Mouse (Mus musculus) heart, embryonic 10.5 days (tissue): ENCODE results near the gene Astn2. TPM values are rescaled to one million over a fixed set of nuclear protein-coding genes. Genes with fewer than 3 reads are reported as not detected.

Experiments used
- DNase-seq: peaks from one replicate; pipeline ENCODE4 v3.0.0-alpha.2; 2017; ENCODE audit warnings: low spot score
- H3K27ac ChIP-seq: fragments of 300-500 bp; sonication (generic); 2 replicates; pipeline ENCODE4 v1.5.1; 2016; ENCODE audit warnings: mild to moderate bottlenecking
- H3K27me3 ChIP-seq: fragments of 300-500 bp; sonication (generic); 2 replicates; pipeline ENCODE4 v1.6.1; 2016; ENCODE audit warnings: mild to moderate bottlenecking; ENCODE audit not compliant: poor library complexity, insufficient read depth, severe bottlenecking
- H3K36me3 ChIP-seq: fragments of 300-500 bp; sonication (generic); 2 replicates; pipeline ENCODE4 v1.6.1; 2016; ENCODE audit warnings: mild to moderate bottlenecking, moderate library complexity
- H3K4me1 ChIP-seq: fragments of 300-500 bp; sonication (generic); 2 replicates; pipeline ENCODE4 v1.6.1; 2016; ENCODE audit warnings: mild to moderate bottlenecking
- H3K4me3 ChIP-seq: fragments of 300-500 bp; sonication (generic); 2 replicates; pipeline ENCODE4 v1.5.1; 2016; ENCODE audit warnings: mild to moderate bottlenecking, moderate library complexity
- H3K9me3 ChIP-seq: fragments of 300-500 bp; sonication (generic); 2 replicates; pipeline ENCODE4 v1.6.1; 2016; ENCODE audit warnings: mild to moderate bottlenecking, moderate library complexity
- WGBS: fragments of 180-500 bp; shearing (Covaris S2); methylation state at CpG from one replicate; pipeline ENCODE4 v1.1.7; 2016; 5-methylcytosine and 5-hydroxymethylcytosine counted together
- polyA plus RNA-seq: library from polyadenylated mRNA; unstranded; fragments of >200 nt; fragmentation: Nextera tagmentation; extraction: Ambion mirVana; gene quantifications from 2 replicates; pipeline ENCODE4 v1.2.1, GENCODE M21; 2016

Gene Astn2
- polyA plus RNA-seq, 1 experiment from 2014 or later, result 0.18 TPM

GRCm38 (mm10) chr4:65383070-65383469 is 1021.3 kb downstream of the Astn2 start:
- no peak overlapping the region for H3K4me3 ChIP-seq
- no peaks in the 10 kb centered on the region for H3K4me1 ChIP-seq
- H3K27ac ChIP-seq, result no peak overlapping the region
- DNase-seq, result no peak
- no peaks in the 10 kb centered on the region for H3K9me3 ChIP-seq
- 0 out of 2 replicates have a peak, but pooled peaks cover 11% of the 10 kb centered on the region for H3K27me3 ChIP-seq
- H3K36me3 ChIP-seq, result no peaks in the 10 kb centered on the region
- 81% methylated on average over 4 of the region's 4 CpGs for WGBS

GRCm38 (mm10) chr4:65379461-65379860 is 1025.0 kb downstream of the Astn2 start:
- Histone ChIP-seq H3K27me3 (no peaks in the 10 kb centered on the region), H3K9me3 (no peaks in the 10 kb centered on the region), H3K36me3 (no peaks in the 10 kb centered on the region), H3K4me1 (no peaks in the 10 kb centered on the region), H3K27ac (no peak overlapping the region), H3K4me3 (no peak overlapping the region)
- no peak for DNase-seq
- WGBS, result 88% methylated on average over 4 of the region's 4 CpGs

DNA sequence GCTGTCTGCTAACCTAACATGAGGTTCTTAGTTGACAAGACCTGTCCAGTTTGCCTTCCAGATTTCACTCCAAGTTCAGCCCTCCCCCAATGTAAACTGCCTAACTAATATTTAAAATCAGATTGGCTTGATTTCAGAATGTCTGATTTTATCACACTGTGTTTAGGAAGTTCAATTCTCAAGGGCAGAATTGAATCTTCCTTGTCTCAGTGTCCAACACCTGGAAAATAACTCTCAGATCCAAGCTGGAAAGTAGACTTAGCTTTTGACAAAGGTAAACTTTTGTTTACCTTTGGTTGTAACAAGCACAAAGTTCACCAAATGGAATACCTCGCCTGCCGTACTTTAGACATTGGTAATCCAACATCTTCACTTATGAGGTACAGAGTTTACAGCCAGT is 1027.8 kb downstream of the Astn2 start:
- no peaks in the 10 kb centered on the region for H3K9me3 ChIP-seq
- no peaks in the 10 kb centered on the region for H3K36me3 ChIP-seq
- H3K4me1 ChIP-seq, result no peaks in the 10 kb centered on the region
- H3K27me3 ChIP-seq, result no peaks in the 10 kb centered on the region
- no peak overlapping the region for H3K27ac ChIP-seq
- no peak for DNase-seq
- WGBS, result 84% methylated on average over 2 of the region's 2 CpGs
- no peak overlapping the region for H3K4me3 ChIP-seq

- Histone ChIP-seq H3K27ac (no peak overlapping the region), H3K36me3 (no peaks in the 10 kb centered on the region), H3K4me1 (no peaks in the 10 kb centered on the region), H3K27me3 (no peaks in the 10 kb centered on the region), H3K4me3 (no peak overlapping the region), H3K9me3 (no peaks in the 10 kb centered on the region)
- WGBS, result 74% methylated on average over 1 of the region's 1 CpGs
- no peak for DNase-seq
Measured at GRCm38 (mm10) chr4:65373841-65374240, 1030.6 kb downstream of the Astn2 start.

DNA sequence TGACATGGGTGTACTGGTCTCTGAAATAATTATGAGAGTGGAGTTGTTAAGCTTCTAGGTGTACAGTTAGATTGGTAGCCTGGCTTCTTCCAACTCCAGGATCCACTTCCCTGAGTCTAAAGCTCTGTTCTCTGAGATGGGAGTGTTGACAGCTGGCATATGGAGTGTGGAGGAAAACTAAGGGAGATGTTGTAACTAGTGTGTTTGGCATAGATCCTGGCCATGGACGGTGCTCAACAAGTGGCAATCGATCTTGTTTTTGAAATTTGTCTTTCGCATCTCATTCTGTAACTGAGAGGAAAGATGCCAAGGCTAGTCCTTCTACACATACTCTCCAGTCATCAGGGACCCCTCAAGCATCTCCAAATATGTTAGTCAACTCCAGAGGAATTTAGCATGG is 1031.7 kb downstream of the Astn2 start:
- 87% methylated on average over 3 of the region's 3 CpGs for WGBS
- no peaks in the 10 kb centered on the region for H3K4me1 ChIP-seq

DNA sequence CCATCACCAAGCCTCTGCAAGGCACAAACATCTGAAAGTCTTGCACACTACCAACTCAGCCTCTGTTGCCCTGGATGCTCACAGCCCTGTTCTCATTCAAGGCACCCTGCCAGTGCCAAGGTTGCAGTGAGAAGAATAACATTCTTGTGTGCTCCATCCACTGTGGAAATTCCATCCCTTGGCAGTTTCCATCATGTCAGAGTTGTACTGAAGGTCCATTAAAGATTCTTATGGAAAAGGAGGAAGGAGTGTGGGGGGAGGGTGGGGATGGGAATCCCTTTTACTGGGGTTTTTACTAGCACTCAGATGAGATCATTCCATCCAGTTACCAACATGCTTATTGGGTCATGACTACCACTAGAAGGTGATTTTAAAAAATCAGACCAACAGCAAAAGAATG is 1037.3 kb downstream of the Astn2 start:
- Histone ChIP-seq H3K9me3 (no peaks in the 10 kb centered on the region), H3K27ac (no peak overlapping the region)
- DNase-seq, result no peak

More for the DNA sequence above, 1031.7 kb downstream of the Astn2 start:
- no peaks in the 10 kb centered on the region for H3K27me3 ChIP-seq
- H3K27ac ChIP-seq, result no peak overlapping the region
- no peak overlapping the region for H3K4me3 ChIP-seq
- H3K36me3 ChIP-seq, result no peaks in the 10 kb centered on the region
- no peak for DNase-seq
- no peaks in the 10 kb centered on the region for H3K9me3 ChIP-seq

GRCm38 (mm10) chr4:65354580-65354979 is 1049.8 kb downstream of the Astn2 start:
- no peak overlapping the region for H3K27ac ChIP-seq
- DNase-seq, result no peak
- no peak overlapping the region for H3K4me3 ChIP-seq
- H3K27me3 ChIP-seq, result no peaks in the 10 kb centered on the region
- H3K9me3 ChIP-seq, result no peaks in the 10 kb centered on the region
- no peaks in the 10 kb centered on the region for H3K36me3 ChIP-seq
- 77% methylated on average over 4 of the region's 4 CpGs for WGBS
- H3K4me1 ChIP-seq, result no peaks in the 10 kb centered on the region

More for the DNA sequence above, 1037.3 kb downstream of the Astn2 start:
- Histone ChIP-seq H3K4me1 (no peaks in the 10 kb centered on the region), H3K27me3 (no peaks in the 10 kb centered on the region), H3K4me3 (no peak overlapping the region), H3K36me3 (no peaks in the 10 kb centered on the region)

GRCm38 (mm10) chr4:65350521-65350920 is 1053.9 kb downstream of the Astn2 start:
- H3K4me3 ChIP-seq, result no peak overlapping the region
- no peaks in the 10 kb centered on the region for H3K36me3 ChIP-seq
- H3K27ac ChIP-seq, result no peak overlapping the region
- no peaks in the 10 kb centered on the region for H3K9me3 ChIP-seq
- H3K27me3 ChIP-seq, result no peaks in the 10 kb centered on the region
- no peak for DNase-seq
- H3K4me1 ChIP-seq, result no peaks in the 10 kb centered on the region
- 86% methylated on average over 7 of the region's 7 CpGs for WGBS

DNA sequence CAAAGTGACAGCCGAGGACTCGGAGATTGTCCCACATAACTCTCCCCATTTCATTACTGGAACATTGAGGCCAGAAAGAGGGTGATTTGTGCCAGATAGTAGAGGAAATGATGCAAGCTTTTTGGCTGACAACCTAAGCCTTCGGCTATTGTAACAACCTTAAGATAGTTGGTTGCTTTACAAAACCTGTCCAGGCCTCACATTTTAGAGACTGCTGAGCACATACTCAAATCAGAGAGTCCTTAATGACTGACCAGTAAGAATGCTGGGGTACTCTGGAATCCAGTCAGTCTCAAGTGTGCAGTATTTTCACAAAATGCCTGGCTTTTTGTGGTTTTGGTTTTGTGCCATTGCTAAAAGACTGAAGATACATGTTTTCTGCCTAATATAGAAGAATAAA is 1062.6 kb downstream of the Astn2 start:
- no peaks in the 10 kb centered on the region for H3K36me3 ChIP-seq
- 82% methylated on average over 3 of the region's 3 CpGs for WGBS

DNA sequence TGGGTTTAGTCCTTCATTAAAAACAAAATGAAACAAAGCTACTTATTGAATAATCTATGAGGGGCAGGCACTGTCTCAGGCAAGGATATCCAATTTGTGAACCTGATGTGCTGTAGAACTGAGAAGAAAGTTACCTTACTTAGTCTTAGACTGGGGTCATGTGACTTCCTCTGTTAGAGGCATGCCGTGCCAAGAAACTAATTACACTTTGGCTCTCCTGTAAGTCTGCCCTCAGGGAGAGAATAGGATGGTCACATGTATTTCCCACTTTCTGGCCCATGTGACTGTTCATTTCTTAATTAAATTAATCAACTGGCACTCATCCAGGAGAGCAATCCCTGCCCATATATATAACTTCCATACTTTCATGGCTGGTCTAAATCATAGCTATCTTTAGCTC is 1070.7 kb downstream of the Astn2 start:
- no peaks in the 10 kb centered on the region for H3K27me3 ChIP-seq
- H3K4me1 ChIP-seq, result no peaks in the 10 kb centered on the region
- no peaks in the 10 kb centered on the region for H3K9me3 ChIP-seq
- H3K4me3 ChIP-seq, result no peak overlapping the region
- no peak overlapping the region for H3K27ac ChIP-seq
- no peaks in the 10 kb centered on the region for H3K36me3 ChIP-seq
- 71% methylated on average over 1 of the region's 1 CpGs for WGBS
- no peak for DNase-seq

More for the DNA sequence above, 1062.6 kb downstream of the Astn2 start:
- Histone ChIP-seq H3K9me3 (no peaks in the 10 kb centered on the region), H3K4me3 (no peak overlapping the region), H3K27ac (no peak overlapping the region), H3K4me1 (no peaks in the 10 kb centered on the region), H3K27me3 (no peaks in the 10 kb centered on the region)
- DNase-seq, result no peak
